Mouse (Mus musculus) megakaryocyte, embryonic 14.5 days (primary cell): Measurements from ENCODE around the gene Kcng3. TPM values are rescaled to one million over a fixed set of nuclear protein-coding genes. Genes with fewer than 3 reads are reported as not detected.

Experiments used
- H3K27me3 ChIP-seq: replicated peaks from 2 replicates; pipeline ENCODE3; 2012; ENCODE audit warnings: inconsistent platforms
- H3K36me3 ChIP-seq: replicated peaks from 2 replicates; pipeline ENCODE3; 2012; ENCODE audit warnings: low read length, inconsistent platforms, mixed read lengths
- H3K4me1 ChIP-seq: 2 replicates; pipeline ENCODE4 v1.6.1; 2012; ENCODE audit warnings: inconsistent platforms
- H3K4me3 ChIP-seq: replicated peaks from 2 replicates; pipeline ENCODE3; 2012; ENCODE audit warnings: moderate library complexity, mild to moderate bottlenecking, inconsistent platforms
- H3K9me3 ChIP-seq: 2 replicates; pipeline ENCODE4 v1.6.1; 2012; ENCODE audit warnings: inconsistent platforms
- FLI1 ChIP-seq: IDR thresholded peaks from 2 replicates; pipeline ENCODE4 v1.6.1; 2012; ENCODE audit warnings: low read length, inconsistent platforms, mixed read lengths
- GATA1 ChIP-seq: IDR thresholded peaks from 3 replicates; pipeline ENCODE4 v1.6.1; 2012; ENCODE audit warnings: mixed read lengths, low read length, inconsistent platforms, borderline replicate concordance
- polyA plus RNA-seq: library from polyadenylated mRNA; stranded (reverse); fragments of >175 nt; gene quantifications from 2 replicates; pipeline ENCODE4 v1.2.3, GENCODE M21; 2012; ENCODE audit warnings: low replicate concordance; ENCODE audit not compliant: insufficient read depth

Kcng3 gene
- polyA plus RNA-seq, 1 experiment = not detected

DNA sequence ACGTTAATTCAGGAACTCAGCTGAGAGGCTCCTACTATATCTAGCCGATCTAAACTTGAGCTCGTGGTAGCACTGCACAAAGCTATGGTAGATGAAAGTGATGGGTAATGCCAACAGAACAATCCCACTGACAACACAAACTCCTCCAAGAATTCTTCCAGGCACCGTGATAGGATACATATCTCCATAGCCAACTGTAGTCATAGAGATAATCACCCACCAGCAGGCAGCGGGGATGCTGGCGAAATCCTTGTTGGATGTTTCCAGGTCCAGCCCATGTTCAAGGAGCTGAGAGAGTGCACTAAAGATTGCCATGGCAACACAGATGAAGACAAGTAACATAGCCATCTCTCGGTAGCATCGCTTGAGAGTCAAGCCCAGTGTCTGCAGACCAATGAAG, 44.0 kb downstream of the Kcng3 start:
- peaks cover 32% of the 10 kb centered on the region for H3K9me3 ChIP-seq
- H3K36me3 ChIP-seq = no peaks in the 10 kb centered on the region
- H3K4me3 ChIP-seq = no peak overlapping the region
- peaks cover 1% of the 10 kb centered on the region for H3K27me3 ChIP-seq
- TF ChIP-seq GATA1 = no peak
- TF ChIP-seq FLI1 = no peak
- H3K4me1 ChIP-seq = peaks cover 10% of the 10 kb centered on the region; the same call in 1 of the 2 replicates

DNA sequence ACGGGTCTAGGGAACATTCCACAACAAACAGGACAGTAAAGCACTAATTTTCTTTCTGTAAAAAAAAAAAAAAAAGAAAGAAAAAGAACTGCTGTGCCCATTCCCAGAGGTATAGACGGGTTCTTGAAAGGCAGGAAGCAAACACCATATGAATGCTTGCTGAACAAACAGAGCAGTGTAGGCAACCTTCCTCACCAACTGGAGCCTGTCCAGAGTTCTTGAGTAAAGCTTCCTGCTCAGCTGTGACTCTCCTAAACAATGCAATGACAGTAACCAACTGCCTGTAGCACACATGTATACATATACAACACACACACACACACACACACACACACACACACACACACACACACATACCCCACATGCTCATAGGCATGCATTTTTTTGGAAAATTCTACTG, 49.1 kb downstream of the Kcng3 start:
- no peak for TF ChIP-seq FLI1
- TF ChIP-seq GATA1 = no peak
- Histone ChIP-seq H3K36me3 (no peaks in the 10 kb centered on the region), H3K9me3 (peaks cover 7% of the 10 kb centered on the region), H3K4me1 (peaks cover 8% of the 10 kb centered on the region; the same call in 1 of the 2 replicates), H3K4me3 (no peak overlapping the region), H3K27me3 (no peaks in the 10 kb centered on the region)

DNA sequence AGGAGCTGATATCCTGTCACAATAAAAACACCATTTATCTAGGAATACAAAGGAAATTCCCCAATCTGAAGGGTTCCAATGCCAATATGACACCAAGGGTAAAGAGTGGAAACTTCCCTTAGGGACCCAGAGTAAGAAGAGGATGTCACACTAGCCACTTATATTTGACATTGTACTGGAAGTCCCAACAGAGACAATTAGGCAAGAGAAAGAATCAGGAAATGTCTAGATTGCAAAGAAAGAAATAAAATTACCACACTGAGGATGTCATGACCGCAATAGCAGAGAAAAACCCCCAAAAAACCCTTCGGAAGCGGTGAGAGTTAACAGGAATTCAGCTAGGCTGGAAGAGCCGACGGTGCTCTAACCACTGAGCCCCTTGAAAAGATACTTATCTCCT, 51.0 kb downstream of the Kcng3 start:
- no peaks in the 10 kb centered on the region for H3K27me3 ChIP-seq
- no peak for TF ChIP-seq FLI1
- TF ChIP-seq GATA1 = no peak
- peaks cover 18% of the 10 kb centered on the region for H3K4me1 ChIP-seq
- H3K4me3 ChIP-seq = no peak overlapping the region
- H3K9me3 ChIP-seq = peaks cover 4% of the 10 kb centered on the region
- no peaks in the 10 kb centered on the region for H3K36me3 ChIP-seq

DNA sequence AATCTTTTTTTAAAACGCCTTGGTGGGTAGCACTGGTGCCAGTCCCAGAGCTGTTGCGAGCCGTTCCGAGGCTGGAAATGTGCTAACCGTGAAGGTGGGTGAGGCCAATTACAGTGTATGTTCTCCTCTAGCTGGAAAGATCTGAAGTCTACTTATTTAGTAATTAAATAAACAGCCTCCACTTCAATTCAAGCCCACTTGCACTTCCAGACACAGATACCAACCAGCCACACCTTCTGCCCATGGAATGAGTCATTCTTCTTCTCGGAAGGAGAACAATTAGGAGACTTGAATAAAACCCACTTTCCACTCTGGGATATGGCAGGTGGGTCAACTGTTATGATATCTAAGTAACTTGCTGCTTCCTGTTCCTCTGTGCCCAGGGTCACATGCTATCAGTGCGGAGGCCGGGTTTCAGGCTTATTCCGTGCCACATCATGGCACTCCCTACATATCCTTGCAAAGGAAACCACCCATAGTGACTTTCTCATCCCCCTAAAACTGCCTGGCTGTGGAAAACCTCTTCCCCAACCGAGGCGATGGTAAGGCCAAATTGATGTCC, 54.8 kb downstream of the Kcng3 start:
- Histone ChIP-seq H3K27me3 (no peaks in the 10 kb centered on the region), H3K4me1 (peaks cover 15% of the 10 kb centered on the region), H3K36me3 (no peaks in the 10 kb centered on the region), H3K4me3 (no peak overlapping the region), H3K9me3 (no peaks in the 10 kb centered on the region; the same call in 1 of the 2 replicates)
- TF ChIP-seq GATA1 (no peak), FLI1 (no peak)

DNA sequence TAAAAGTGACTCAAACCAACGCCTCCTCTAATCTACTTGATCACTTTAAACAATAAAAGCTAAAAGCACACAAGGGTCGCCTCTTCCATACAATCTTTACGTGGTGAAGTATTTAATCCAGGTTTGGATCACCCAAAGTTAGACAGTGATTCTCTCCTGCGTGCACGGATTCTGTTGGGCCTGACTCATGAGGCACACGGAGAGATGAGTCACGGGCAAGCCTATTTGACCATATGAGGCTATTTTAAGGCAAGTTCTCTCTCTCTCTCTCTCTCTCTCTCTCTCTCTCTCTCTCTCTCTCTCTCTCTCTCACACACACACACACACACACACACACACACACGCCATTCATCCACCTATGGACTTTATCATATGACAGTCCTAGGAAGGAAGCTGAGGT, 57.1 kb downstream of the Kcng3 start:
- Histone ChIP-seq H3K4me1 (peaks cover 9% of the 10 kb centered on the region), H3K27me3 (peaks cover 9% of the 10 kb centered on the region), H3K36me3 (no peaks in the 10 kb centered on the region), H3K9me3 (no peaks in the 10 kb centered on the region; the same call in 1 of the 2 replicates), H3K4me3 (no peak overlapping the region)
- TF ChIP-seq GATA1 = no peak
- no peak for TF ChIP-seq FLI1

DNA sequence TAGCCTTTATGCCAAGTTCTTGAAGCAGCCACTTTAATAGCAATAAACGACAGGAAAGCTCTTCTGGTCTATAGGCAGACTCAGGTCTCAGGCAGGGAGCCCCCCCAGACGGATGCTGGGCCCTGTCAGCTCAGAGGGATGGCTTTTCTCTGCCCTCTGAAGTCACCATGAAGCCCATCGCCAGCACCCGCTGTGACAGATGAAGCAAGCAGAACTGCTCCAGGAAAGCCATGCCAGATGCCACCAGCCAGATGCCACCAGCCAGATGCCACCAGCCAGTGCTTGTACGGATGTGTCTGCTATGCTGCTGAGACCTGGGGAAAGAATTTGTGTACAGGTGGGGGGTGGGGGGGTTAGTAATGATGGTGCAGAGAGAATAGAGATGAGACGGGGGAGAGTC, 58.6 kb downstream of the Kcng3 start:
- H3K36me3 ChIP-seq = no peaks in the 10 kb centered on the region

DNA sequence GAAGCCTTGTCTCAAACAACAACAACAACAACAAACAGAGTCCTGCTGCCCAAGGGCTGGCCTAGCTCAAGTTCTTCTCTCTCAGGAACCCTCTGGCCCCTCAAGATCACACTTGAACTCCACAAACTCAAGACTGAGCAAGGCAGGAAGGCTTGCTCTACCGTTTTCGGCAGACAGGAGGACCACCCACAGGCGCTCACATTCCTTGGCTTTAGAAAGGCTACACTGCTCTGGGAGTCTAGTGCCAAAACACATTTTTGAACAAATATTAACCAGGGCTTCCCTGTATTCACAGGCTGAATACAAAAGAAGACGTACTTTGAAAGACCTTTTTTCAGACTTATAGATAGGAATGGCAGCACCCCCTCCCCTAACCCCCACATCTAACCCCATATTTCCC, 59.3 kb downstream of the Kcng3 start:
- H3K36me3 ChIP-seq = no peaks in the 10 kb centered on the region
- H3K4me3 ChIP-seq = no peak overlapping the region
- TF ChIP-seq FLI1 (no peak), GATA1 (no peak)
- peaks cover 11% of the 10 kb centered on the region for H3K27me3 ChIP-seq
- no peaks in the 10 kb centered on the region; the same call in 1 of the 2 replicates for H3K9me3 ChIP-seq
- peaks cover 7% of the 10 kb centered on the region for H3K4me1 ChIP-seq

More for the DNA sequence above, 58.6 kb downstream of the Kcng3 start:
- H3K4me1 ChIP-seq = peaks cover 9% of the 10 kb centered on the region
- TF ChIP-seq GATA1 (no peak), FLI1 (no peak)
- no peaks in the 10 kb centered on the region; the same call in 1 of the 2 replicates for H3K9me3 ChIP-seq
- no peak overlapping the region for H3K4me3 ChIP-seq
- peaks cover 11% of the 10 kb centered on the region for H3K27me3 ChIP-seq

DNA sequence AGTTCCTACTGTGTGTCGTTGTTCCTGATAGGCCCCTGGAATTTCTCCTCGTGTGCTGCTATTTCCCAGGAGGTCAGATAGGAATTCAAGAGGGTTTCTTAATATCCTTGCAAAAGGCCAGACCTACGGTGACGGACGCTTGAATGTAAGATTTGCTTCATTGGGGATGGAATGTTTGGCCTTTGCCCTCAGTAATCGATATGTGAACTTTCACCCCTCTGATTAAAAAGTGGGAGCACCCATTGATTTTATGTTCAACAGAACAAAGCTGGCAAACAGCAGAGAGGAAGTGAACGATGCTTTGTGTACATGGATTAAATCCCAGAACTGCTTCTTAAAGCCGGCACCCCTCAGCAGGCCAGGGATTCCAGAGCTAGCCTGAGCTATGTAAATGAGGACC, 64.3 kb downstream of the Kcng3 start:
- TF ChIP-seq FLI1 = no peak
- TF ChIP-seq GATA1 = no peak
- Histone ChIP-seq H3K9me3 (peaks cover 9% of the 10 kb centered on the region), H3K27me3 (peaks cover 18% of the 10 kb centered on the region), H3K4me3 (no peak overlapping the region), H3K4me1 (peaks cover 7% of the 10 kb centered on the region), H3K36me3 (no peaks in the 10 kb centered on the region)

DNA sequence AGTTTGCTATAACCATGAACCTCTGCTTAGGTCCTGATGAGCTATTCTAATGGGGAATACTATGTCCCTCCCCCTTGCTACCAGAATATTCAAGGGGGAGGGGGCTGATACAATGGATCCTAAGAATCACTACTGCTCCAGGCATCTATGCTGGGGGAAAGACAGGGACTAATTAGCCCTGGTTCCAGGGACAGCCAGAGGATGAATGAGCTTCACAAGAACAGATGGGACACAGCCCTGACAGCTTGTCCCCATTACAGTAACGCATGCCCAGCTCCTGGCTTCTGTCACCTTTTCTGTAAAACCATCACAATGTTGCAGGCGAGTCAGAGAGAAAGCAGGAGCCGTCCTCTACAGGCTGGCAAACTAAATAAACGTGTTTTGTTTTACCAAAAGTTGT, 66.2 kb downstream of the Kcng3 start:
- H3K27me3 ChIP-seq = peaks cover 12% of the 10 kb centered on the region
- H3K36me3 ChIP-seq = no peaks in the 10 kb centered on the region
- peaks cover 12% of the 10 kb centered on the region for H3K9me3 ChIP-seq
- no peak for TF ChIP-seq FLI1
- TF ChIP-seq GATA1 = no peak
- H3K4me3 ChIP-seq = no peak overlapping the region
- H3K4me1 ChIP-seq = peaks cover 10% of the 10 kb centered on the region

DNA sequence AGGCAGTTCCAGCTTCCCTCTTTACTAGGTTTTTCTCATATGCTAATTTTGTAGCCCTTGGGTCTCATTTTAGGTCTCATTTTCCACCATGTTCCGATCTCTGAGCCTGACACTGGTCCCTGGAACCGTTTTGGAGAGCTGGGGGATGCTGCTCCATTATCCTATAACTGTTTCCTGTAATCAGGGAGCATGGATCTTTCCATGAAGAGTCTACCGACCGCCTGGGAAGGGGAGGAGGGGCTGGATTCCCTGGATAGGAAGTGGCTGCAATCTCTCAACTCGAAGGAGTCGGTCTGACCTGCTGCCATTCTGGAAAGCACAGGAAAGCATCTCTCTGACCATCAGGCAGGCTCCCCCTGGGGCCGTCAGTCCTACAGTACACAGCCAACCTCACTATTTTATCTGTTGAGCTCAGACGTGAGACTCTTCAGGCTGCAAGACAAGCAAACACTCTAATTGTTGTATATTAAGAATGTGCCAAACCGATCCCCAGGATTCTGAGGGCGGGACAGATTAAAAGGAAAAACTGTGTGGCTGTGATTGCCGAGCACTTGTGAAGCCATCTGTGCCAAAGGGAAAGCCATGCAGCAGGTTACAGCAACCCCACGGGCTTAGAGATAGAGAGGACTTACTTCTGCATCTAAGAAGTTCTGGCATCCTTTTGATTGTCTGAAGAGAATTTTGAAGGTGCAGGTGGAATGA, 67.4 kb downstream of the Kcng3 start:
- Histone ChIP-seq H3K4me1 (peaks cover 10% of the 10 kb centered on the region), H3K9me3 (peaks cover 12% of the 10 kb centered on the region), H3K36me3 (no peaks in the 10 kb centered on the region), H3K4me3 (no peak overlapping the region), H3K27me3 (peaks cover 9% of the 10 kb centered on the region)
- TF ChIP-seq FLI1 (no peak), GATA1 (no peak)
